In genomic region chr4:155223594-155224528, GRCm38 (mm10) we compare ENCODE assay signal across 8 mouse cellular contexts. TPM values are rescaled to one million over a fixed set of nuclear protein-coding genes. Genes with fewer than 3 reads are reported as not detected.
DNase-seq lines count a peak whose midpoint lies in the region; ATAC-seq and TF ChIP-seq lines count a peak whose summit lies in the region.

No protein-coding gene starts in this region.

- peak overlapping the region; percentile 100 for H3K4me2 ChIP-seq in hindbrain, postnatal 0 days (ENCODE audit: low read depth, low read length)
- peak overlapping the region; percentile 71 for H3K4me2 ChIP-seq in neural tube, embryonic 12.5 days (replicated peaks)

- no peak for DNase-seq in left cerebral cortex, adult 2 months (ENCODE audit: extremely low spot score in 1 of 2, low spot score in 2 of 2)
- DNase-seq in left cerebral cortex, adult 8-10 months (ENCODE audit: low spot score in 2 of 2) = no peak
- DNase-seq in embryonic facial prominence, embryonic 10.5 days (ENCODE audit: low spot score) = no peak
- DNase-seq in hindbrain, postnatal 0 days (ENCODE audit: low spot score) = no peak
- no peak for DNase-seq in left cerebral cortex, adult 18-20 months (ENCODE audit: low spot score in 2 of 2)
- no peak for DNase-seq in cerebellum, postnatal 36 days

- H3K9ac ChIP-seq in hindbrain, postnatal 0 days (replicated peaks; ENCODE audit: low read length) = peak overlapping the region; percentile 93
- H3K9ac ChIP-seq in neural tube, embryonic 12.5 days = peak overlapping the region; percentile 83

- peak overlapping the region; percentile 100 for H3K27ac ChIP-seq in left cerebral cortex, adult 2 months
- peak overlapping the region; percentile 99 for H3K27ac ChIP-seq in embryonic facial prominence, embryonic 10.5 days (replicated peaks)
- peak overlapping the region; percentile 91 for H3K27ac ChIP-seq in hindbrain, postnatal 0 days
- H3K27ac ChIP-seq in neural tube, embryonic 12.5 days = peak overlapping the region; percentile 90

- H3K4me1 ChIP-seq in embryonic facial prominence, embryonic 10.5 days = peaks cover 45% of the 10 kb centered on the region
- peaks cover 14% of the 10 kb centered on the region for H3K4me1 ChIP-seq in hindbrain, postnatal 0 days (ENCODE audit: insufficient read depth, low read length)
- H3K4me1 ChIP-seq in neural tube, embryonic 12.5 days = peaks cover 34% of the 10 kb centered on the region

- no peak for ATAC-seq in hindbrain, postnatal 0 days
- ATAC-seq in neural tube, embryonic 12.5 days (ENCODE audit: low FRiP score, low read depth) = no peak
- ATAC-seq in frontal cortex, adult (ENCODE audit: low TSS enrichment) = no peak

- H3K9me3 ChIP-seq in embryonic facial prominence, embryonic 10.5 days = no peaks in the 10 kb centered on the region
- no peaks in the 10 kb centered on the region for H3K9me3 ChIP-seq in hindbrain, postnatal 0 days (ENCODE audit: low read length)
- no peaks in the 10 kb centered on the region for H3K9me3 ChIP-seq in neural tube, embryonic 12.5 days

- 0 out of 2 replicates have a peak, but pooled peaks cover 2% of the 10 kb centered on the region for H3K36me3 ChIP-seq in embryonic facial prominence, embryonic 10.5 days (replicated peaks)
- H3K36me3 ChIP-seq in hindbrain, postnatal 0 days (ENCODE audit: insufficient read depth, low read length) = no peaks in the 10 kb centered on the region
- no peaks in the 10 kb centered on the region for H3K36me3 ChIP-seq in neural tube, embryonic 12.5 days

- no peak for TF ChIP-seq CTCF in left cerebral cortex, adult 2 months (IDR thresholded peaks at IDR 0.05)
- peak; percentile 1 for TF ChIP-seq CTCF in hindbrain, postnatal 0 days (IDR thresholded peaks at IDR 0.05; ENCODE audit: low read depth)

- H3K4me3 ChIP-seq in left cerebral cortex, adult 2 months = peak overlapping the region; percentile 56
- H3K4me3 ChIP-seq in embryonic facial prominence, embryonic 10.5 days = peak overlapping the region; percentile 91
- peak overlapping the region; percentile 83 for H3K4me3 ChIP-seq in hindbrain, postnatal 0 days (ENCODE audit: low read length)
- peak overlapping the region; percentile 95 for H3K4me3 ChIP-seq in neural tube, embryonic 12.5 days

- intact Hi-C loops in left cerebral cortex, adult 2 months (cut with DNase I) = loop anchor here (1.0 to 5.0 kb wide), 3 partner anchors 10 to 77 kb away; partner anchors contain the start of gene Faap20

- 36% methylated on average over 20 of the region's 20 CpGs for WGBS in embryonic facial prominence, embryonic 10.5 days
- 32% methylated on average over 20 of the region's 20 CpGs for WGBS in hindbrain, postnatal 0 days
- 35% methylated on average over 20 of the region's 20 CpGs for WGBS in neural tube, embryonic 12.5 days

- H3K27me3 ChIP-seq in embryonic facial prominence, embryonic 10.5 days (replicated peaks; ENCODE audit: low read depth, poor library complexity, severe bottlenecking) = peaks cover 11% of the 10 kb centered on the region
- H3K27me3 ChIP-seq in hindbrain, postnatal 0 days (ENCODE audit: insufficient read depth, low read length) = no peaks in the 10 kb centered on the region
- no peaks in the 10 kb centered on the region for H3K27me3 ChIP-seq in neural tube, embryonic 12.5 days (replicated peaks)

RNA-seq across cellular contexts. Expression of gene Ski, which starts 1.5 kb away (rescaled TPM):
- 100 to 1,000 TPM; 113 to 119 TPM for total RNA-seq in left cerebral cortex, adult 2 months (2021)
- 100 to 1,000 TPM; 118 to 126 (median 121) TPM for total RNA-seq in left cerebral cortex, adult 8-10 months (2022)
- 8.5 and 10.7 TPM in 2 replicates for polyA plus RNA-seq in embryonic facial prominence, embryonic 10.5 days (2016; fragmentation: Nextera tagmentation; extraction: Ambion mirVana)
- total RNA-seq in hindbrain, postnatal 0 days (2014; rRNA removed) = 69.8 and 71.3 TPM in 2 replicates
- polyA plus RNA-seq in hindbrain, postnatal 0 days (2015; fragmentation: Nextera tagmentation; extraction: Ambion mirVana) = 8.8 and 9.5 TPM in 2 replicates
- polyA plus RNA-seq in neural tube, embryonic 12.5 days (2016; fragmentation: Nextera tagmentation; extraction: Ambion mirVana) = 12.3 and 13.2 TPM in 2 replicates
- 100 to 1,000 TPM; 115 to 128 TPM for total RNA-seq in left cerebral cortex, adult 18-20 months (2021)

RNA-seq across cellular contexts. Expression of gene Faap20, which starts 25.7 kb away (rescaled TPM):
- total RNA-seq in left cerebral cortex, adult 2 months (2021) = 10 to 100 TPM; 25.9 to 28.8 TPM
- total RNA-seq in left cerebral cortex, adult 8-10 months (2022) = 10 to 100 TPM; 32.7 to 37.6 (median 34.4) TPM
- 99.6 and 100 TPM in 2 replicates for polyA plus RNA-seq in embryonic facial prominence, embryonic 10.5 days (2016; fragmentation: Nextera tagmentation; extraction: Ambion mirVana)
- 51.2 and 61.4 TPM in 2 replicates for total RNA-seq in hindbrain, postnatal 0 days (2014; rRNA removed)
- 60.8 and 62.5 TPM in 2 replicates for polyA plus RNA-seq in hindbrain, postnatal 0 days (2015; fragmentation: Nextera tagmentation; extraction: Ambion mirVana)
- 87.5 and 89.3 TPM in 2 replicates for polyA plus RNA-seq in neural tube, embryonic 12.5 days (2016; fragmentation: Nextera tagmentation; extraction: Ambion mirVana)
- total RNA-seq in left cerebral cortex, adult 18-20 months (2021) = 10 to 100 TPM; 28.0 to 29.5 TPM
